Mouse (Mus musculus) spleen, postnatal 4 days (tissue): ENCODE results near the gene Src.
A peak's percentile ranks its signal among the peaks of the same experiment; 100 is the strongest.
"Not testable (repeated sequence)": the region's sequence is repeated elsewhere in the genome, so short reads cannot be mapped to it uniquely, and the experiment has no call there.

ENCODE experiments used
- DNase-seq, 2 experiments: peaks; one replicate each; pipeline ENCODE4 v3.0.0; 2022; ENCODE audit warnings: low spot score in 2 of 2

Src gene

DNA sequence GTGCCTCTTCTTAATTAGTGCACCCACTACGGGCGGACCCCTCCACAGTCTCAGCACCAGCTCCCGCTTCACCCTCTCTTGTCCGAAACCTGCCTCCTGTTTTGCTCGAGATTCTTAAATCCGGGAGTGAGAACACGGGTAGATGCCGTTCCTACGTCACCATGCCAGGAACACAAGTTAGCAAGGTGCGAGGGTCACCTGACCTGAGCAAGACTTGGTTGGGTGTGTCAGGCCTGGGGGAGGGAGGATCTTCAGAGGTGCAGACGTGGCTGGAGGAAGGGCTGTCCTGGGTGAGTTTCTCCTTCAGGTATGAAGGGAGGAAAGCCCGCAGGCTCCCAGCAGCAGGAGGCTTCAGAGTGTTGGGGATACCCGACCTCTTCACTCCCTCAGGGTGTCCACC is at the start of gene Src:
Src (plus strand) TSS at position 239 of the 400 bp plus-strand sequence.
- DNase-seq = no peak

DNA sequence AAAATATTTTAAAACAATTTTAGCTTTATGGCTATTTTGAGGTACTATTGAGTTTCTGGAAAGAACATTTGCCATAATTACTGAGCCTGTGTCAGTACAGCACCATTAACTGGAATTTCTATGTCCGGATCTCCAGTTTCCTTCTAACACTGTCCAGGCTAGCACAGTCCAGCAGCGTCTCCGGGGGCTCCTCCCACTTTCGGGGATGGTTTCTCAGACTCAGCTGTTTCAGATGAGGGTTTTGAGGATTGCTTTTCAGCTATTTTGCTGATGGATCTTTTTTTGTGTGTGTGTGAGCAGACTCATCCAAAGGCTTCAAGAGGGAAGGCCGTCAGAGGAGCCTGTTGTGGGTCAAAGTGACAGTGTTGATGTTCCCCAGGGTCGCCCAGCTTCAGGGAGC is 46.5 kb upstream of the Src start:
- DNase-seq = no peak

DNA sequence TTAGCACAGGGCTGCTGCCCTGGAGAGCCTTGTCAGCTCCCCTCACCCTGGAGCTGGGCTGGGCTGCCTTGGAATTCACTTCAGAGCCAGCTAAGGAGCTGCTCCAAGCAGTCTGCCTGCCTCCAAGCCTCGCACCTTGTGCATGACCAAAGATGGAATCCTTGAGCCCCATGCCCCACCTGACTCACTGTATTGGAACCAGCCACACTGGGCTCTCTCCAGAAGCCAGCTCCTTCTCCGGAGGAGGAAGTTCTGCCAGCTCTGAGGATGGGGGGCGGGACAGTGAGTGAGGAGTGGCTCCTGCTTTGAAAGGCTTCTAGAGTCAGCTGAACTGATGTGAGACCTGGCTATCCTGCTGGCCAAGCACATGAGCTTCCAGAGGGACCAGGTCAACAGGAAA is 44.6 kb upstream of the Src start:
- DNase-seq = no peak

- no peak for DNase-seq
These were observed 43.2 kb upstream of the Src start for GRCm38 (mm10) chr2:157375051-157375450.

DNA sequence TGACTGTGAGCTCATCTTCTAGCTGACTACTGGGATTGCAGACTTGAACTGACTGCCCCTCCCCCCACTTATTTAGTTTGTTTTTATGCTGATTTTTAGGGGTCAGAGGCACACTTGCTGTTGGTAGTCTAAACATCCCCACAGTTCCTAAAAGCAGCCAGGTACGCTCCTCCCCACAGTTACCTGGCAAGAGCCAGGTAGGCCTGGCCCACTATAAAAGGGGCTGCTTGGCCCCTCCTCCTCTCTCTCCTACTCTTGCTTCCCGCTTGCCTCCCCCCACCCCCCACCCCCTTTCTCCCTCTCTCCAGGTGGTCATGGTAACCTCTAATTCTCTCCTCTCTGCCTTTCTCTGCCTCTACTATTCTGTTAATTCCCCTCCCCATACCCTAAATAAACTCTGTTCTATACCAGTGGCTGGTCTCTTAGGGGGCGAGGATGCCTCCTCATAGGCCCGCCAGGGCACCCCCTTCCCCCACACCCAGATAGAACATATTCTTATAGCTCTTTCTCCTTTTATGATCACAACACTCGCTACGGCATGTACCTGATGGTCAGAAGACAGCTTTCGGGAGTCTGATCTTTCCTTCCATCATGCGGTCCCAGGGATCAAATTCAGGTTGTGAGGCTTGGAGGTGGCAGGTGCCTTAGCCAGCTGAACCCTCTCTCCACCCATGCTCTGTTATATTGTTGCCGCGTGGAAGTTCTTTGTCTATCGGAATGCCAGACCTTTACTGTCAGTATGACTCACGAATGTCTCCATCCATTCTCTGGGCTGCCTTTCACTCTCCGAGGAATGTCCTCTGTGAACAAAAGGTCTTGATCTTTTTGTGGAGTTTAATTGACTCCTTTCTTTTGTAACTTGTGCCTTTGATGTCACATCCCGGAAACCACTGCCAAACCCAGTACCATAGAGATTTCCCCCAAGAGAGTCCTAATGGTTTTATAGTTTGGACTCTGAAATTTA is 42.2 kb upstream of the Src start:
- no peak for DNase-seq

- DNase-seq = no peak
These were observed 41.2 kb upstream of the Src start for GRCm38 (mm10) chr2:157376995-157377394.

DNA sequence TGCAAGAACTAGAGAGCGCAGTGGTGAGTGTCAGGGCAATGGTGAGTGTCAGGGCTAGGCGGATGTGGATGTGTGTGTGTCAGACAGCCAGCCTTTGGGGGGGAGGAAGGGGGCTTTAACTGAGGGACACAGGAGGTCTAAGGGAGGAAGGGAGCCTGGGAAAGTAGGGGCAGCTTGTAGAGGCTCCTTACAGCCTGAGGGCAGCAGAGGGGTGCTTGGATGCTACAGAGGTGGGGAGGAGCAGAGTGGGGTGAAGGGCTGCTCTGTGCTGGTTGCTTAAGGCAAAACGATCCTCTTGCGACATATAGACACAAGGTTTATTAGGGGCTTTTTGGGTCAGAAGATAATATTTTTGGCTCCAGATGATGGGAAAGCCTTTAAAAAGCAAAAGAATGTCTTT is 33.4 kb upstream of the Src start:
- no peak for DNase-seq

DNA sequence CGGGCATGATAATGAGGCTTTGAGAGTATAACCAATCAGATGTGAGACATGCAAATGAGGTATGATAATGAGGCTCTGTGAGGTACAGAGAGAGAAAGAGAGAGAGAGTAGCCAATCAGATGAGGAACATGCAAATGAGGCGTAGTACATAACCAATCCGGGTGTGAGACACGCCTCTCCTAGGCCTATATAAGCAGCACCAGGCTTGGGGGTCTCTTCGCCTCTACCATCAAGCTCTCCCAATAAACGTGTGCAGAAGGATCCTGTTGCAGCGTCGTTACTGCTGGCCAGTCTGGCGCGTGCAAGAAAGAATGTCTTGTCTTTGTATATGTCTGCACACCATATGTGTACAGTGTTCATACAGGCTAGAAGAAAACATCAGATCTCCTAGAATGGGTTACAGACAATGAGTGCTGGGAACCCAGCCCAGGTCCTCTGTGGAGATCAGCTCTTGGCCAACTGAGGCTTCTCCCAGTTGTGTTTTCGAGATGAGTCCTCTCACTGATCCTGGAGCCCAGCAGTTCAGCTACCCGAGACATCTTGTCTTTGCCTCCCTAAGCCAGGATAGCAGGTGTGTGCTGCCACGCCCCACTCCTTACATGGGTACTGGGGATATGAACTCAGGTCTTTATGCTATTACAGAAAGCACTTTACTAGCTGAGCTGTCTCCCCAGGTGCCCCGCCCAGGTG is 29.2 kb upstream of the Src start:
- DNase-seq = not testable (repeated sequence)

DNA sequence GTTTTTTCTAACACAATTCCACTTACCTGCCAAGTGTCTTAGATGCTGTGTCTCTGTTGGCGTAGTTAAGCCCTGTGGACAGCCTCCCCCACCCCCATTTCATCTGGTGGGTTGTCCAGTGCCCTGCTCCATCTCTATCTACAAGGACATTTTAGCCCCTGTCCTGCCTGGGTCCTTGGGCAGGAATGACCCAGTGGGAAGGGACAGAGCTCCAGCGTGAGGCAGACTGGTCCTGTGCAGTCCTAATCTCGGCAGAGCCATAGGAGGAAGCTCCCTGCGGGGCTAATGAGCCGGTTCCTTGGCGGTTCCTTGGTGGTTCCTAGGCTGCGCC is 28.7 kb upstream of the Src start:
- no peak for DNase-seq

- no peak for DNase-seq
These were observed 25.9 kb upstream of the Src start for GRCm38 (mm10) chr2:157392331-157392730.

GRCm38 (mm10) chr2:157393549-157393948 is 24.7 kb upstream of the Src start:
- DNase-seq = no peak

DNA sequence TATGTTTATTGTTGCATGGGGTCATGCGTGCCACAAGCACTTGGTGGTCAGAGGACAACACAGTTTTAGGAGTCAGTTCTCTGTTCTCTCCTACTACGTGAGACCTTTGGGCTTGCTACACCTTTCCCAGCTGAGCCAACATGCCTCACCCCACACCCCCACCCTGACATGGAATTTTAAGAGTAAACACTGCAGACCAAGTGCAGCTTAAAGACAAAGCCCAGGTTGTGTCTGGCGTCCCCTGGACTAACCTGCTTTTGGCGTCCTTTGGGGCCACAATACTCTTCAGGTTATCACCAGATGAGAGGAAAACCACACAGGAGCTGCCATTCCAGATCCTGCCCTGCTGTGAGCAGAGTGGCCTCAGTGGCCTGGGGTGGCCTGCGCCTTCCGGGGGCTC is 23.4 kb upstream of the Src start:
- DNase-seq = no peak

GRCm38 (mm10) chr2:157395371-157395770 is 22.9 kb upstream of the Src start:
- no peak for DNase-seq

GRCm38 (mm10) chr2:157395960-157396359 is 22.3 kb upstream of the Src start:
- peak in 1 of 2 experiments; percentile 33 for DNase-seq

DNA sequence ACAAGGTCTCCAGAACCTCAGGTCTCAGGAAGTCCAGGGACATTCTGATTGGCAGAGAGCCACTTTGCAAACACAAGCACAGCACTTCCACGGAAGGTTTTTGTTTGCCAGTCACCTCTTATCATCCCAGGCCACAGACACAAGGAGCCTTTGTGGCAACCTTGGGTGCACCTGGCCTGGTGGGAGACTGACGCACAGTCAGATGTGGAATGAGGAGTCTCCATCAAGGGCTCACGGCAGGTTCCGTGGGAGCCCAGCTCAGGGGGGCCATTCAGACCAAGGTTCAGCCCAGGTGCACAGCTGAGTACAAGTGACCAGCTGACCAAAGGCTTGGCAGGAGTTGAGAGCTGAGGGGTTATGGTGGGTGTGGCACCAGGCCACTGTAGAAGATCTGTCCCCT is 20.9 kb upstream of the Src start:
- DNase-seq = no peak

GRCm38 (mm10) chr2:157398539-157398938 is 19.7 kb upstream of the Src start:
- DNase-seq = no peak

GRCm38 (mm10) chr2:157399797-157400196 is 18.4 kb upstream of the Src start:
- DNase-seq = no peak

DNA sequence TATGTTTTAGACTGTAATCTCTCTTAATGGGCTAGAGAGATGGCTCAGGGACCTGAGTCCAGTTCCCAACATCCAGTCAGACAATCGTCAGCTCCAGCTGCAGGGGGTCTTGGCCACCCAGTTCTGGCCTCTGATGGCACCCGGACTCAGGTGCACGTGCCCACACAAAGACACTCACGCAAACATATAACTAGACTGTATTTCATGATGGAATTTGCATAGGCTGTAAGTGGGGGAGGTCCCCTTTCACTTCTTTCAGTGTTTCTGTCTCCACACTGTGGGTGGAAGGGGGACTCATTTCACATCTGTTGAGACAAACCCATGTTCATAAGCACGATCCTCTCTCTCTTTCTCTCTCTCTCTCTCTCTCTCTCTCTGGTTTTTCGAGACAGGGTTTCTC is 17.8 kb upstream of the Src start:
- no peak for DNase-seq

DNA sequence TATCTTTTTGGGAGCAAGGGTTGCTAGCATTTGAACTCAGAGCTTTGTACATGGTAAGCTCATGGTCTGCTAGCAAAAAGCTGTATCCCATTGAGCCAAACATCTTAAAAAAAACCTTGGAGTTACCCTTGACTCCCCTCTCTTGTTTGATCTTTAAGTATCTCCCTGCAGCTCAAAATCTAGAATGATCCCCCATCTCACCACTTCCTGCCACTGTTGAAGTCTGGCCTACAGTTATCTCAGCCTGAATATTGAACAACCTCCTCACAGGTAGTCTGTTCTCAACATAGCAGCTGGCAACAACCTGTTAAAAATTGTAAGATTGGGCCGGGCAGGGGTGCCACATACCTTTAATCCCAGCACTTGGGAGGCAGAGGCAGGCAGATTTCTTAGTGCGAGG is 17.0 kb upstream of the Src start:
- no peak for DNase-seq

GRCm38 (mm10) chr2:157407596-157407995 is 10.6 kb upstream of the Src start:
- no peak for DNase-seq

GRCm38 (mm10) chr2:157409793-157410533 is 8.3 kb upstream of the Src start:
- DNase-seq = no peak

GRCm38 (mm10) chr2:157411151-157411693 is 7.0 kb upstream of the Src start:
- DNase-seq = no peak
